28 mouse cellular contexts compared by ENCODE assay signal in the genomic region with DNA sequence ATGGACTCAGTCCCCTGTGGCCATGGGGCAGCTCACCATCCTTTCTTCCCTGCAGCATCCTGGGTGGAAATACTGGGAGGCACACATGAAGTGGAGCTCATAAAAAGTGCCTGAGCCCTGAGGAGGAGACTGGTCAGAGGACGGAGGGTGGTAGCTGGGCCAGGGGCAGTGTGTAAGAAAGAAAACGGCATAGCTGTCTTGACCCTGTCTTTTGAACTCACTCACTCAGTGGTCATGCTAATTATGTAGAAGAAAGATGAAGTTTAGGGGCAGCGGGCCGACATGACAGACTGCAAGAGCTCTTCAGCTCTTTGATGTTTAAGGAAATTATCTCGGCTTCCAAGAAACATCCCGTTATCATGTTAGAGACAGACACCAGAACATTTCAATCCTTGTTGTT.
DNase-seq lines count a peak whose midpoint lies in the region; ATAC-seq and TF ChIP-seq lines count a peak whose summit lies in the region.
"Had no signal": no experiment of that assay in that cellular context is flagged by ENCODE, and none has a peak within 500 bp of the region (broad histone marks: within the 10 kb centered on the region; RNA-seq: fewer than 3 reads in every experiment).

No protein-coding gene starts in this region.

- 0 out of 2 replicates have a peak overlapping the region, but pooled peaks have one; percentile 12 for H3K27ac ChIP-seq in heart, postnatal 0 days (ENCODE audit: low read depth)
- no peak overlapping the region for H3K27ac ChIP-seq in heart, embryonic 10.5 days
- H3K27ac ChIP-seq in lung, embryonic 15.5 days, result peak overlapping the region; percentile 38
- no peak overlapping the region for H3K27ac ChIP-seq in midbrain, embryonic 16.5 days (ENCODE audit: low read length)
- no peak overlapping the region for H3K27ac ChIP-seq in midbrain, embryonic 13.5 days
- H3K27ac ChIP-seq: forebrain, embryonic 15.5 days; heart, embryonic 13.5 days; hindbrain, embryonic 12.5 days; layer of hippocampus, adult 2 months; left cerebral cortex, adult 2 months; limb, embryonic 12.5 days; liver, embryonic 15.5 days had no signal

- H3K36me3 ChIP-seq in heart, postnatal 0 days (replicated peaks; ENCODE audit: control insufficient read depth, insufficient read depth, low read length), result peaks cover 8% of the 10 kb centered on the region; the same call in 1 of the 2 replicates
- peaks cover 17% of the 10 kb centered on the region; the same call in 1 of the 2 replicates for H3K36me3 ChIP-seq in heart, embryonic 10.5 days
- no peaks in the 10 kb centered on the region for H3K36me3 ChIP-seq in lung, embryonic 15.5 days
- H3K36me3 ChIP-seq in midbrain, embryonic 16.5 days (ENCODE audit: control insufficient read depth, insufficient read depth, low read length), result no peaks in the 10 kb centered on the region
- H3K36me3 ChIP-seq in midbrain, embryonic 13.5 days, result no peaks in the 10 kb centered on the region
- H3K36me3 ChIP-seq: forebrain, embryonic 15.5 days; hindbrain, embryonic 12.5 days; liver, embryonic 15.5 days had no signal

- H3K4me2 ChIP-seq in heart, postnatal 0 days (ENCODE audit: low read depth, low read length), result no peak overlapping the region
- no peak overlapping the region for H3K4me2 ChIP-seq in lung, embryonic 15.5 days
- H3K4me2 ChIP-seq in midbrain, embryonic 16.5 days (ENCODE audit: low read length), result no peak overlapping the region
- no peak overlapping the region for H3K4me2 ChIP-seq in midbrain, embryonic 13.5 days (replicated peaks)
- H3K4me2 ChIP-seq: forebrain, embryonic 15.5 days; heart, embryonic 13.5 days; hindbrain, embryonic 12.5 days; limb, embryonic 12.5 days; liver, embryonic 15.5 days had no signal

- H3K9ac ChIP-seq in heart, postnatal 0 days (replicated peaks; ENCODE audit: low read depth, low read length), result no peak overlapping the region
- no peak overlapping the region for H3K9ac ChIP-seq in lung, embryonic 15.5 days
- no peak overlapping the region for H3K9ac ChIP-seq in midbrain, embryonic 16.5 days (ENCODE audit: low read depth, low read length)
- no peak overlapping the region for H3K9ac ChIP-seq in midbrain, embryonic 13.5 days (replicated peaks)
- H3K9ac ChIP-seq: forebrain, embryonic 15.5 days; heart, embryonic 13.5 days; hindbrain, embryonic 12.5 days; limb, embryonic 12.5 days; liver, embryonic 15.5 days had no signal

- 57% methylated on average over 6 of the region's 6 CpGs for WGBS in heart, postnatal 0 days
- WGBS in heart, embryonic 10.5 days, result 49% methylated on average over 6 of the region's 6 CpGs
- WGBS in lung, embryonic 15.5 days, result 32% methylated on average over 6 of the region's 6 CpGs
- WGBS in midbrain, embryonic 16.5 days, result 15% methylated on average over 6 of the region's 6 CpGs
- 17% methylated on average over 6 of the region's 6 CpGs for WGBS in midbrain, embryonic 13.5 days

- H3K4me3 ChIP-seq in heart, postnatal 0 days (ENCODE audit: low read depth, low read length), result no peak overlapping the region
- H3K4me3 ChIP-seq in heart, embryonic 10.5 days, result no peak overlapping the region
- no peak overlapping the region for H3K4me3 ChIP-seq in lung, embryonic 15.5 days
- H3K4me3 ChIP-seq in midbrain, embryonic 16.5 days (ENCODE audit: low read depth, low read length), result no peak overlapping the region
- no peak overlapping the region for H3K4me3 ChIP-seq in midbrain, embryonic 13.5 days (replicated peaks)
- H3K4me3 ChIP-seq: forebrain, embryonic 15.5 days; heart, embryonic 13.5 days; hindbrain, embryonic 12.5 days; layer of hippocampus, adult 2 months; left cerebral cortex, adult 2 months; limb, embryonic 12.5 days; liver, embryonic 15.5 days; megakaryocyte, embryonic 14.5 days had no signal

- no peaks in the 10 kb centered on the region for H3K9me3 ChIP-seq in heart, postnatal 0 days (replicated peaks; ENCODE audit: control insufficient read depth, low read length)
- no peaks in the 10 kb centered on the region for H3K9me3 ChIP-seq in heart, embryonic 10.5 days
- no peaks in the 10 kb centered on the region for H3K9me3 ChIP-seq in lung, embryonic 15.5 days
- no peaks in the 10 kb centered on the region for H3K9me3 ChIP-seq in midbrain, embryonic 16.5 days (replicated peaks; ENCODE audit: control insufficient read depth, low read length, poor library complexity, severe bottlenecking)
- no peaks in the 10 kb centered on the region for H3K9me3 ChIP-seq in midbrain, embryonic 13.5 days
- H3K9me3 ChIP-seq: forebrain, embryonic 15.5 days; heart, embryonic 13.5 days; hindbrain, embryonic 12.5 days; limb, embryonic 12.5 days; liver, embryonic 15.5 days had no signal

- DNase-seq in heart, postnatal 0 days (ENCODE audit: low spot score), result no peak
- DNase-seq in heart, embryonic 10.5 days (ENCODE audit: low spot score), result no peak
- no peak for DNase-seq in lung, postnatal 25 days (ENCODE audit: low spot score)
- no peak for DNase-seq in urinary bladder, postnatal 4 days (ENCODE audit: low spot score in 2 of 2)
- DNase-seq: adrenal gland, postnatal 14 days; cerebellum, adult 11 months; cerebellum, adult 9-10 months; cerebellum, postnatal 36 days; gastrocnemius, postnatal 25 days; heart, adult 18-20 months; heart, postnatal 14 days; kidney, adult 11 months; kidney, postnatal 36 days; lung, postnatal 4 days; retina, postnatal 1 day; right cerebral cortex, postnatal 14 days had no signal

- H3K4me1 ChIP-seq in heart, postnatal 0 days (ENCODE audit: control insufficient read depth, insufficient read depth), result peaks cover 38% of the 10 kb centered on the region
- H3K4me1 ChIP-seq in heart, embryonic 10.5 days, result peaks cover 43% of the 10 kb centered on the region
- peaks cover 40% of the 10 kb centered on the region for H3K4me1 ChIP-seq in lung, embryonic 15.5 days
- H3K4me1 ChIP-seq in midbrain, embryonic 16.5 days (ENCODE audit: control insufficient read depth, insufficient read depth, low read length), result peaks cover 3% of the 10 kb centered on the region; the same call in 1 of the 2 replicates
- peaks cover 8% of the 10 kb centered on the region; the same call in 1 of the 2 replicates for H3K4me1 ChIP-seq in midbrain, embryonic 13.5 days (replicated peaks)
- H3K4me1 ChIP-seq: forebrain, embryonic 15.5 days; liver, embryonic 15.5 days had no signal

- TF ChIP-seq CTCF in heart, postnatal 0 days (IDR thresholded peaks at IDR 0.05; ENCODE audit: low read depth), result no peak

- ATAC-seq in heart, postnatal 0 days (ENCODE audit: insufficient read depth, low read depth), result no peak
- ATAC-seq in lung, embryonic 15.5 days (ENCODE audit: borderline replicate concordance, extremely low read depth, low FRiP score, low TSS enrichment), result no peak
- peak; percentile 45; the same call in 1 of the 2 replicates for ATAC-seq in midbrain, embryonic 16.5 days
- no peak for ATAC-seq in midbrain, embryonic 13.5 days
- ATAC-seq: CD4-positive, CD25-positive, alpha-beta regulatory T cell, adult 4 months; forebrain, embryonic 15.5 days had no signal

- TF ChIP-seq EP300 in heart, postnatal 0 days (IDR thresholded peaks at IDR 0.05; ENCODE audit: low read depth), result no peak

- no peaks in the 10 kb centered on the region for H3K27me3 ChIP-seq in heart, postnatal 0 days (ENCODE audit: control insufficient read depth, insufficient read depth, low read length)
- H3K27me3 ChIP-seq in heart, embryonic 10.5 days (ENCODE audit: insufficient read depth, poor library complexity, severe bottlenecking), result no peaks in the 10 kb centered on the region
- no peaks in the 10 kb centered on the region for H3K27me3 ChIP-seq in lung, embryonic 15.5 days
- H3K27me3 ChIP-seq in midbrain, embryonic 16.5 days (ENCODE audit: control insufficient read depth, insufficient read depth, low read depth, low read length), result no peaks in the 10 kb centered on the region
- no peaks in the 10 kb centered on the region for H3K27me3 ChIP-seq in midbrain, embryonic 13.5 days
- H3K27me3 ChIP-seq: forebrain, embryonic 15.5 days; heart, embryonic 13.5 days; hindbrain, embryonic 12.5 days; limb, embryonic 12.5 days; liver, embryonic 15.5 days had no signal

Comparison
In these comparisons a context has a peak if more than half of its experiments do, and no peak if none do; other contexts are left out.
1. H3K27ac ChIP-seq: peak in heart, postnatal 0 days (single experiment) and lung, embryonic 15.5 days (single experiment); none in heart, embryonic 10.5 days (single experiment), midbrain, embryonic 16.5 days (single experiment) and midbrain, embryonic 13.5 days (single experiment).